Mouse (Mus musculus): ENCODE measurements around the gene Trp53i13. TPM values are rescaled to one million over a fixed set of nuclear protein-coding genes. Genes with fewer than 3 reads are reported as not detected.

Trp53i13 gene
- total and polyA plus RNA-seq, 3 experiments: 8.3 to 14.2 (median 9.8) TPM

DNA sequence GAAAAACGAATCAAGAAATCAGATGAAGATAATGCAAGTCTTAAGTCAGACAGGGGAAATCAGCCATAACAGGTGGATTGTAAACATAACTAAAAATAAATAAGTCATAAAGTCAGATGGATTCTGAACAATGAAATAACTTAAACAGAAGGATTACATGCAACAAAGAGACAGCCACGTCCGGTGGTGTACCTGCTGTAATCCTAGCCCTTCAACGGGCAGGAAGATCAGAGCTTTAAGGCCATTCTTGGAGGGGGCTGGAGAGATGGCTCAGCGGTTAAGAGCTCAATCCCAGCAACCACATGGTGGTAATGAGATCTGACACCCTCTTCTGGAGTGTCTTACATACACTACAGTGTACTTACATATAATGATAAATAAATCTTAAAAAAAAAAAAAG is 4.4 kb downstream of the Trp53i13 start:
- H3K4me1 ChIP-seq (ENCODE audit: control insufficient read depth, insufficient read depth, low read length): peaks cover 13% of the 10 kb centered on the region
- WGBS: 75% methylated on average over 5 of the region's 5 CpGs

DNA sequence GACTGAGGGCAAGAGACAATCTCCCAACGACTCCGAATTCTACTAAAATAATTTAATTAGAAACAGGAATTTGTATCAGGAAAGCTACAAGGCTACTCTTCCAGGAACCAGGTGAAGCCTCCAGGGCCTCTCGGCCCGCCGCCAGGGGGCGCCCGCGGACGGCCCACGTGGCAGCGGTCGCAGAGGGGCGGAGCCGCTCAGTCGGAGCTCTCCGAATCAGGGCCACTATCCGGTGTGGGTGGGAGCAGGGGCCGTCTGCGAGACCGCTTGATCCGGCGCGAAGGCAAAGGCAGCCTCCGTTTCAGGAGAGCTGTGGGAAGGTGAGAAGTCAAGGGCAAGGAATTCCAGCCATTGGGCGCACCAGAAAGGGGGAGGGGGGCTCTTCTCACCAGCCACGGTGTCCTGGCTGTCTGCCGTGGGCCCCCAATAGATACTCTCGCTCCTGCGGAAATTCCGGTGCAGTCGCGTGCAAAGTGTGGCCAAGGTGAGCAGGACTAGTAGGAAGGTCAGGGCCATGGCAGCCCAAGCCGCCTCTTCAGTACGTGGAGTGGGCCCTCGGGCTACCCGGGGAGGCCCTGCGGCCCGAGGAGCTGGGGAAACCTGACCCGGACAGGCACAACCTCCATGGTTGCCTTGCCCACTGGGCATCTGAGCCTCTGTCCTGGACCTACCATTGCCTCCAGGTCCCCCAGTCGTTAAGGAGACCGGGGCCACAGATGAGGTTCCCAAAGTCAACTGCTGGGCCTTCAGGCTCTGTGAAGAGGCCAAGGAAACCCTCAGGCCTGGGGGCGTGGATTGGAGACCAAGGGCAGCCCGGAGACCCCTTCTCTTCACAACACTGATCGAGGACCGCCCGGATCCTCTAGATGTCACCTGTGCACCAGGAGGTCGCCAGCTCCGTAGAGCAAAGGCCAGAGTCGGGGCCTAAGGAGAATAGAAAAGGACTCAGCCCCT is 7.4 kb downstream of the Trp53i13 start:
- 22% methylated on average over 49 of the region's 49 CpGs for WGBS
- H3K4me1 ChIP-seq (ENCODE audit: control insufficient read depth, insufficient read depth, low read length): peaks cover 8% of the 10 kb centered on the region
- peak overlapping the region; percentile 73 for H3K9ac ChIP-seq (ENCODE audit: low read depth, low read length)
- peak; percentile 88 to 91 for DNase-seq
- no peaks in the 10 kb centered on the region for H3K79me2 ChIP-seq (replicated peaks; ENCODE audit: control insufficient read depth, insufficient read depth, low read length)
- H3K36me3 ChIP-seq (ENCODE audit: control insufficient read depth, insufficient read depth, low read length): no peaks in the 10 kb centered on the region
- peak overlapping the region; percentile 49 for H3K4me3 ChIP-seq
- H3K27me3 ChIP-seq (ENCODE audit: control insufficient read depth, insufficient read depth, low read length): no peaks in the 10 kb centered on the region
- peak; percentile 98; the same call in 1 of the 2 replicates for TF ChIP-seq CTCF (IDR thresholded peaks at IDR 0.05)
- peak; percentile 50; the same call in 1 of the 2 replicates for TF ChIP-seq EP300 (IDR thresholded peaks at IDR 0.05; ENCODE audit: insufficient read depth, low read depth, low read length)
- TF ChIP-seq POLR2A (IDR thresholded peaks at IDR 0.05; ENCODE audit: insufficient read depth, low read depth, low read length): peak; percentile 58
- peak overlapping the region; percentile 75 for H3K27ac ChIP-seq
- intact Hi-C loops (cut with DNase I): loop anchor here (5.0 kb wide), 1 partner anchor 119 kb away; no protein-coding TSS in a partner anchor

More for the DNA sequence above, 4.4 kb downstream of the Trp53i13 start:
- no peak overlapping the region for H3K4me3 ChIP-seq
- no peaks in the 10 kb centered on the region for H3K79me2 ChIP-seq (replicated peaks; ENCODE audit: control insufficient read depth, insufficient read depth, low read length)
- no peak overlapping the region for H3K27ac ChIP-seq
- H3K9ac ChIP-seq (ENCODE audit: low read depth, low read length): no peak overlapping the region
- intact Hi-C loops (cut with DNase I): loop anchor here (5.0 kb wide), 1 partner anchor 176 kb away; the partner anchor contains the start of gene Nufip2
- no peak for TF ChIP-seq EP300 (IDR thresholded peaks at IDR 0.05; ENCODE audit: insufficient read depth, low read depth, low read length)
- no peak for TF ChIP-seq POLR2A (IDR thresholded peaks at IDR 0.05; ENCODE audit: insufficient read depth, low read depth, low read length)
- TF ChIP-seq CTCF (IDR thresholded peaks at IDR 0.05): no peak
- no peaks in the 10 kb centered on the region for H3K36me3 ChIP-seq (ENCODE audit: control insufficient read depth, insufficient read depth, low read length)
- no peak for DNase-seq
- H3K27me3 ChIP-seq (ENCODE audit: control insufficient read depth, insufficient read depth, low read length): no peaks in the 10 kb centered on the region

DNA sequence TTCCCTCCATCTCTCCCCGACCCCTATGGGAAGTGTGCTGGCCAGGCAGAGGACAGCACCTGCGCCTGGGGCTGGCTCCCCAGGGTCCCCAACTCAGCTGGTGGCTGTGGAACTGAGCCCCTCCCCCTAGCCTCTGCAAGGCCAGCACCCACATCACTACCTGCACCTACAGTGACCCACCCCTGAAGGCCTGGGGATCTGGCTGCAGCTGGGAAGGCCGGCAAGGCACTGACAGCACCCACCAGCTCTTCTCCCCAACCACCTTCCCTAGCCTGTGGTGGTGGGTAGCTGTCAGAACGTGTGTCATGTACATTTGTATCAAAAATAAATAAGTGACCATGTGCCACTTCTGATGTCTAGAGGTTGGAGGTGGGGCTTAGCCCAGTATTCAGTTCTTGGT is 8.4 kb downstream of the Trp53i13 start:
- TF ChIP-seq CTCF (IDR thresholded peaks at IDR 0.05) (no peak), POLR2A (IDR thresholded peaks at IDR 0.05; ENCODE audit: insufficient read depth, low read depth, low read length) (no peak), EP300 (IDR thresholded peaks at IDR 0.05; ENCODE audit: insufficient read depth, low read depth, low read length) (no peak)
- intact Hi-C loops (cut with DNase I): loop anchor here (5.0 kb wide), 1 partner anchor 120 kb away; no protein-coding TSS in a partner anchor
- Histone ChIP-seq H3K4me3 (no peak overlapping the region), H3K27ac (no peak overlapping the region), H3K36me3 (ENCODE audit: control insufficient read depth, insufficient read depth, low read length) (no peaks in the 10 kb centered on the region), H3K27me3 (ENCODE audit: control insufficient read depth, insufficient read depth, low read length) (no peaks in the 10 kb centered on the region), H3K9ac (ENCODE audit: low read depth, low read length) (no peak overlapping the region), H3K79me2 (replicated peaks; ENCODE audit: control insufficient read depth, insufficient read depth, low read length) (no peaks in the 10 kb centered on the region), H3K4me1 (ENCODE audit: control insufficient read depth, insufficient read depth, low read length) (peaks cover 11% of the 10 kb centered on the region)
- peak in 1 of 2 experiments; percentile 24 for DNase-seq
- 71% methylated on average over 4 of the region's 4 CpGs for WGBS

GRCm38 (mm10) chr11:77506941-77507340 is 8.8 kb downstream of the Trp53i13 start:
- H3K79me2 ChIP-seq (replicated peaks; ENCODE audit: control insufficient read depth, insufficient read depth, low read length): no peaks in the 10 kb centered on the region
- TF ChIP-seq POLR2A (IDR thresholded peaks at IDR 0.05; ENCODE audit: insufficient read depth, low read depth, low read length) (no peak), CTCF (IDR thresholded peaks at IDR 0.05) (no peak), EP300 (IDR thresholded peaks at IDR 0.05; ENCODE audit: insufficient read depth, low read depth, low read length) (no peak)
- H3K4me3 ChIP-seq: no peak overlapping the region
- no peaks in the 10 kb centered on the region for H3K27me3 ChIP-seq (ENCODE audit: control insufficient read depth, insufficient read depth, low read length)
- intact Hi-C loops (cut with DNase I): loop anchor here (5.0 kb wide), 1 partner anchor 120 kb away; no protein-coding TSS in a partner anchor
- H3K36me3 ChIP-seq (ENCODE audit: control insufficient read depth, insufficient read depth, low read length): no peaks in the 10 kb centered on the region
- WGBS: 89% methylated on average over 6 of the region's 6 CpGs
- H3K9ac ChIP-seq (ENCODE audit: low read depth, low read length): no peak overlapping the region
- peaks cover 11% of the 10 kb centered on the region for H3K4me1 ChIP-seq (ENCODE audit: control insufficient read depth, insufficient read depth, low read length)
- DNase-seq: no peak
- no peak overlapping the region for H3K27ac ChIP-seq

DNA sequence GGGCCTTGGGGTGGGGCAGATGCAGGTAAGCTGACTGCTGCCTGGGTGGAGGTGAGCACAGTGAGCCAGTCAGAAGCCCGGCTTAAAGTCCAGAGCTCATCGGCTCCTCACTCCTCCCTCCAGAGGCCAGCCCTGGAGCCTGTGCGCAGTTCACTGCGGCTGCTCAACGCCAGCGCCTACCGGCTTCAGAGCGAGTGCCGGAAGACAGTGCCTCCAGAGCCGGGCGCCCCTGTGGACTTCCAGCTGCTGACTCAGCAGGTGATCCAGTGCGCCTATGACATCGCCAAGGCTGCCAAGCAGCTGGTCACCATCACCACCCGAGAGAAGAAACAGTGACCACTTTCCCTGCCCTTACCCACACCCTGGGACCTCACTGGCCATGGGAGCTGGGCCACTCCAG is 9.5 kb downstream of the Trp53i13 start:
- peak in 1 of 2 experiments; percentile 19 for DNase-seq
- Histone ChIP-seq H3K36me3 (ENCODE audit: control insufficient read depth, insufficient read depth, low read length) (no peaks in the 10 kb centered on the region), H3K79me2 (replicated peaks; ENCODE audit: control insufficient read depth, insufficient read depth, low read length) (no peaks in the 10 kb centered on the region), H3K4me1 (ENCODE audit: control insufficient read depth, insufficient read depth, low read length) (peaks cover 13% of the 10 kb centered on the region), H3K4me3 (no peak overlapping the region), H3K9ac (ENCODE audit: low read depth, low read length) (no peak overlapping the region), H3K27me3 (ENCODE audit: control insufficient read depth, insufficient read depth, low read length) (no peaks in the 10 kb centered on the region), H3K27ac (no peak overlapping the region)
- no peak for TF ChIP-seq EP300 (IDR thresholded peaks at IDR 0.05; ENCODE audit: insufficient read depth, low read depth, low read length)
- no peak for TF ChIP-seq CTCF (IDR thresholded peaks at IDR 0.05)
- TF ChIP-seq POLR2A (IDR thresholded peaks at IDR 0.05; ENCODE audit: insufficient read depth, low read depth, low read length): no peak
- 85% methylated on average over 14 of the region's 14 CpGs for WGBS
- intact Hi-C loops (cut with DNase I): loop anchor here (5.0 kb wide), 1 partner anchor 121 kb away; no protein-coding TSS in a partner anchor

All from heart, adult 2 months (tissue).